Mouse (Mus musculus) bone marrow macrophage, adult 2 months (primary cell): Measurements from ENCODE around the gene Clic3.

Experiments used
- CTCF ChIP-seq: IDR thresholded peaks from 2 replicates; pipeline ENCODE4 v1.5.1; 2012; ENCODE audit warnings: low read depth, mild to moderate bottlenecking, low read length, moderate library complexity
- POLR2A ChIP-seq: IDR thresholded peaks from 2 replicates; pipeline ENCODE4 v1.6.1; 2012; ENCODE audit warnings: mild to moderate bottlenecking, low read depth, low read length, borderline replicate concordance

DNA sequence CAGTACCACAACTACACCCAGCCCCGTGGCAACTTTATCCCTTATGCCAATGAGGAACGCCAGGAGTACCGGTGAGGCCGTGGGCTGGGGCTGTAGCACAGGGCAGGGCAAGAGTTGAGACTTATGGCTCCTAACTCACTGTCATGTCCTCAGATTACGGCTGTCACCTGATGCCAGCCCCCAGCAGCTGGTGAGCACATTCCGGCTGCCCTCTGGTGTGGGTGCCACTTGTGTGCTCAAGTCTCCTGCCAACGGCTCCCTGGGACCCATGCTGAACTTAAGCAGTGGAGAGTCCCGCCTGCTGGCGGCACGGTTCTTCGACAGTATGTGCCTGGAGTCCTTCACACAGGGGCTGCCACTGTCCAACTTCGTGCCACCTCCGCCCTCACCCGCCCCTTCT, 14.0 kb upstream of the Clic3 start:
- TF ChIP-seq CTCF = no peak
- no peak for TF ChIP-seq POLR2A
